Mouse (Mus musculus) ZHBTc4 (cell line): ENCODE data around the gene Pigb.

Experiments used
- DNase-seq: peaks from one replicate; pipeline ENCODE4 v3.0.0-alpha.2; 2011; ENCODE audit warnings: low read depth, low spot score

The Pigb gene

DNA sequence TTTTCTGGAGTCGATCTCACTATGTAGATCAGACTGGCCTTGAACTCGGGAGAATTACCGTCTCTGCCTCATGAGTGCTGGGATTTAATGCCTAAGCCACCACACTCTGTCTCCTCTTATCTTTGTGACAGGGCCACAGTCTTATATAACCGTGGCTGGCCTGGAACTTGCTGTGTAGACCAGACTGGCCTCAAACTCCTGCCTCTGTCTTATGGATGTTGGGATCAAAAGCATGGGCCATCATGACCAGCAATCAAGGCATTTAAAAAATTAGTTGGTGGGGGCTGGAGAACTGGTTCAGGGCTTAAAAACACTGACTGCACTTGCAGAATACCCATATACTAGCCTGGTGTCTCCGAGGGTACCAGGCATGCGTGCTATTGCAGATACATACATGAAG lies at the start of gene Pigb:
Gene Pigb, minus strand, starts transcription at position 299 of the 400 bp plus-strand sequence.
- DNase-seq, result no peak

DNA sequence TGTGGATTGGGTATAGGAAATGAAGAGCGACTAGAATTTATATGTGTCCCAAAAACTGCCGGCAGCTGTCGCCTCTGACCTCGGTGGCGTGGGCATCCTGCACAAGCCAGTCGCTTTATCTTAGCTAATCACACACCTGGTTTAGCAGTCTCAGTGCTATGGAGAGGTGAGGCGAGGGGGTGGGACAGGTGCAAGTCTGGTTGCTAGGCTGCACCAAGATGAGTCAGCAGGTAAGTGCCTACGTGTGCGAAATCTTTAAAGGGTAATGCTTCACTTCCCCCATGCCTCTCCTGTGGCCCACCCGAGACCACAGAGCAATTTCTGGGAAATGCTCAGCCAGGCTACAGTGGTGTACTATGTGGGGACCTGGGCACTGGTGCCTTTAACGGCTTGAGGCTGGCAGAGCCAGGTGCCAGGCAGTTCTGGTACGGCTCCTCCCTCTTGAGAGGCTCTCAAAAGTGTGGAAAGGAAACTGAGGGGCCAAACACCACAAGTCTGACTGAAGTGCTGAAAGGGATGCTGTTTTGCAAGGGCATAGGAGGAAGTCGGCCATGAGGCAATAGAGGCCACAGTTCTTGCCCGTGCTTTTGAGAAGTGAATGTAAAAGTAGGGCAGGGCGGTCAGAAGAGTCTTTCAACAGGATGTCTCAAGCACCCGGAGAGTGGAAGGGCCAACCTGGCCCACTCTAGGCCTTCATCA lies 49.2 kb upstream of the Pigb start:
- DNase-seq, result no peak

DNA sequence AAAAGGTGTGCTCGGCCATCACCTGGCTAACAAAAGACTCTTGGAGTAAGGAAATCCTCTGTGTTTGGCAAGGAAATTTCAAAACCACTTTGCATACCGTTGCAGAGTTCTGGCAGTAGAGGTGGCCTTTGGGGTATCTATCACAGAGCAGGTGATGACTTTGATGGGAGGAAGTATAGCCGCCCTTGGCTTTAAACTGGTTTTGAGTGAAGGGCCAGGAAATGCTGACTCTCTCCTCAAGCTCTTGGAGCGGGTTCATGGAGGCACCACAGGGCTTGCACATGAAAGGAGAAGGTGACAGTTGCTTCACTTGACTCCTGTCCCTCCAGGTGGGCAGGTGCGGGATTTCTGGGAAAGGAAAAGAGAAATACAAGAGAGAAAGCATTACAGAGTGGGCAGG lies 47.4 kb upstream of the Pigb start:
- no peak for DNase-seq

DNA sequence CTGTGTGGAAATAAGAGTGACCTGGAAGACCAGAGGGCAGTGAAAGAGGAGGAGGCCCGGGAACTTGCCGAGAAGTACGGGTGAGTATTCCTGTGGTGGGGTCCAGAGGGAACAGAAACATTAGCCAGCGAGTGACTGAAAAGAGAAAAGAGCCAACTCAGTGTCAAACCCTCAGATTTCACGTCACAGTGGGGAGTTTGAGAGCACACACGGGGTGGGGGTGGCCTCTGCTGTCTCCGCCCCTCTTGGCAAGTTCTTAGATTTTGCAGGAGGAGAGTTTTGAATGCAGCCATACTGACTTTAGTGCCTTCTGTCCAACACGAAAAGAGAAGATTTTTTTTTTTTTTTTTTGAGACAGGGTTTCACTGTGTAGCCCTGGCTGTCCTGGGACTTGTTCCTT lies 46.9 kb upstream of the Pigb start:
- no peak for DNase-seq

DNA sequence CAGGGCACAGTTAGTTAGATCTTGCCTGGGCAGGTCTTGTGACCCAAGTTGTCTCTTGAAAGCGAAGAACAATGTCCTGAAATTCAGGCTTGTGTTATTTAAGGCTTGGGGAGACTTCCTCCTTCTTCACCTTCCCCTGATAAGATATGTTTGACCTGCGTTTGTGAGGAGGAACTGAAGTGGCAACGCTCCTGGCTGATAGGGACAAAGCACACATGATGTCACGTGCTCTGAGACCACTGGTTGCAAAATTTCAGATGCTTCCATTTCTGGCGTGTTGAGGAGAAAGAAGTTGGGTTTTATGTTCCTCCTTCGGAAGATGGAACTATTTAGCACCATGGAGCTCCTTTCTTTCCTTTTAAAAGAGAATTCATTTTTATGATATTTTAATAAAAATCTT lies 45.7 kb upstream of the Pigb start:
- no peak for DNase-seq

DNA sequence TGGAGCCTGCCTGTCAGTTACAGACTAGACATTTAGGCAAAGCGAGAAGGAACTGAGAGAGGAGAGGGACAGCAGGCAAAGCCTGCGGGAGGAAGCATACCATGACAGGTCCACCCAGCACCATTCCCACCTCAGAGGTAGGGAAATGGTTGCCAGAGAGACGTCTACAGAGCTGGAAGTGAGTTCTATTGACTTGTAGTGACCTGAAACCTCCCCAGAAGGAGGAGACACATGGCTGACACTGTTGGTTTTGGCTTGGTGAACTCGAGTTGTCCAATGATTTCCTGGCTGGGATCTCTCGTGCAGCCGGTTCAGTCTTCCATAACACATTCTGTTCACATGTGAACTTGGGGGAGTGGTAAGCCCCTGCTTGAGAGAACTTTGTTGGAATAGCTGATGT lies 43.8 kb upstream of the Pigb start:
- no peak for DNase-seq

DNA sequence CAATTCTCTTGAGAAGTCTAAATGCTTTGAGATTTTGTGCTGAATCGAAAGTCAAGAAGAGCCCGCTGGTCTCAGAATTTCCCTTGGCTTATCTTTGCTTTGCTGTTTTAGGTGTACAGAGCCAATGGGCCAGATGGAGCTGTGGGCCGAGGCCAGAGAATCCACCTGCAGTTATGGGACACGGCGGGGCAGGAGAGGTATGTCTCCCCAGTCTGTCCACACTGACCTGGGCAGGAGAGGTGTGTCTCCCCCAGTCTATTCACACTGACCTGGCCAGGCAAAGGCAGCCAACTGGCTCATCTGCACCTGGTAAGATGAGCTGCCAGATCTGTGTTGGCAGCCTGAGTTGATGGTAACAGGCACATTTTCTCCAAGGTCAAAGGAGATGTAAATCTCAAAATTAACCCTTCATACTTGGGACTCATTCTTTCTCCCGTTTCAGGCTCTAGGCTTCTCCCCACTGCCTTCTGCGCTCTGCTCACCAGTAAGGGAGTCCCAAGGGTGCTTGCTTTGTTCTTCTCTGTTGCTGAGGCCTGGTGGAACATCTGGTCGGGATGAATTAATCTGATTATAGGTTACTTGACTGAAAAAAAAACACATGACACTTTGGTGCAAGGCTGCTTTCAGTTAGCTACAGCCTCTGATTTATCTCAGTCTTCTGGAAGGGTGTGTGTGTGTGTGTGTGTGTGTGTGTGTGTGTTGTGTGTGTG lies 42.3 kb upstream of the Pigb start:
- no peak for DNase-seq

DNA sequence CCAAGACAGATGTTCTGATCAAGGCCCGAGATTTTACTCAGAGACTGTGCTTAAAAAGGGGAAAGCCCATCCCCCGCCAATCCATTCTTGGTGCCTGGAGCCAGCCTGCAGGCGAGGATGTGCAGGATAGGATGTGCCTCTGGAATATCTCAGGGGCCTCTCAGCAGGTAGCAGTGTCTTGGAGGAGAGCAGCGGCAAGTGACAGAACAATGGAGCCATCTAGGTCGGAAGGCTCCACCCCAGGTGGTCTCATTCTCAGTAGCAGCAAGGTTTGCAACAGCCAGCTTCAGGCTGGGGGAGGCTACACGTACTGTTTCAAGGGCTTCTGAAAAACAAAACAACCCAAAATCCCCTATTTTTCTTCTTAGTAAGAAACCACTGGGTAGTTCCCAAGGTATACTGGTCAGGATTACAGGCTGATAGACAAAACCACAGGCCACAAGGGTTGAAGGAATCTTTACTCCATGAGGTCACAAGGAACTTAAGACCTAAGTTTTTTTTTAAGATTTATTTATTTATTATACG lies 39.7 kb upstream of the Pigb start:
- peak; percentile 93 for DNase-seq

DNA sequence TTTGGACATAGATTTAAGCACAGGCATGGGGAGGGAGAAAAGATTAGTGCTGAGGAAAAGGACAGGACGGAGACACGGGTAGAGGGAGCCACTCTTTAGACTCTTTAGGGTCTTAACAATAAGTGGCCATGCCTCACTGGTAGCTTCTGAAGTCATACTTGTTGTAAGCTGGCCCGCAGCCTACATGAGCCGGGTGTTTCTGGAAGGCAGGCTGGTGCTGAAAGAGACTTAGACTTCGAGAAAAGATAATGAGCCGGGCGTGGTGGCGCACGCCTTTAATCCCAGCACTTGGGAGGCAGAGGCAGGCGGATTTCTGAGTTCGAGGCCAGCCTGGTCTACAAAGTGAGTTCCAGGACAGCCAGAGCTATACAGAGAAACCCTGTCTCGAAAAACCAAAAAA lies 39.2 kb upstream of the Pigb start:
- DNase-seq, result peak; percentile 61

DNA sequence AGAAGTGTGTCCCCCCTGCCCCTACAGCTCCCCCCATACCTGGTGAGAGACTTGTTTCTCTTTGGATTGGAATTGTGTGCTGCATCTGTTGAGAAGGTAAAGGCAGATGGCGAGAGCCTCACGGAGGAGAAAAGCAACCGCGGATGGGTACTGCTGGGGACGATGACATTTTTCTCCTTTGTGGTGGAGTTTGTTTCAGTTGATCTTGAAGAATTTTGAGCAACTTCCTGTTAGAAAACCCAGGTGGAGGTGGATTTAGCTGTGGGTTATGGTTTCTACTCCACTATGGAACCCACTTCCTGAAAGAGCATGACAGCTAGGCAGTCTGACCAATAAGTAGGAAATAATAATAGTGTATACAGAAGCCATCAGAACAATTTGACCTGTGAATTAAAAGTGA lies 33.0 kb upstream of the Pigb start:
- no peak for DNase-seq

DNA sequence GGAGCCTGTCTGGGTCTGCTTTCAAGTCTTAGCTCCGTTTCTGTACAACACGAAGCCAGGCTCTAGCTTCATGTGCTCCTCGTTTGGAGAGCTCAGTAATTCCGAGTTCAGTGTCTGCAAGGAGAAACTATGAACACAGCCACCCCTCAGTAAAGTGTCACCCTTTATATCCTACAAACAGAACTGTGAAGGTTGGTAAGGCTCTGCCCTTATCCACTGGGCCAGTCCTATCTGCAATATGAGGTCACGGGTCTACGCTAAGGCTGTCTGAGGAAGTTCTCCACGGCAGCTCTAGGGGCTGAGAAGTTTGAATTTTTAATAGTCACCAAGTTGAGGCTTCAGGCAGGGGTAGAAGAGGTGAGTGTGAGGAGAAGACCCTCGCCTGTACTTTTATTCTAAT lies 32.2 kb upstream of the Pigb start:
- no peak for DNase-seq

DNA sequence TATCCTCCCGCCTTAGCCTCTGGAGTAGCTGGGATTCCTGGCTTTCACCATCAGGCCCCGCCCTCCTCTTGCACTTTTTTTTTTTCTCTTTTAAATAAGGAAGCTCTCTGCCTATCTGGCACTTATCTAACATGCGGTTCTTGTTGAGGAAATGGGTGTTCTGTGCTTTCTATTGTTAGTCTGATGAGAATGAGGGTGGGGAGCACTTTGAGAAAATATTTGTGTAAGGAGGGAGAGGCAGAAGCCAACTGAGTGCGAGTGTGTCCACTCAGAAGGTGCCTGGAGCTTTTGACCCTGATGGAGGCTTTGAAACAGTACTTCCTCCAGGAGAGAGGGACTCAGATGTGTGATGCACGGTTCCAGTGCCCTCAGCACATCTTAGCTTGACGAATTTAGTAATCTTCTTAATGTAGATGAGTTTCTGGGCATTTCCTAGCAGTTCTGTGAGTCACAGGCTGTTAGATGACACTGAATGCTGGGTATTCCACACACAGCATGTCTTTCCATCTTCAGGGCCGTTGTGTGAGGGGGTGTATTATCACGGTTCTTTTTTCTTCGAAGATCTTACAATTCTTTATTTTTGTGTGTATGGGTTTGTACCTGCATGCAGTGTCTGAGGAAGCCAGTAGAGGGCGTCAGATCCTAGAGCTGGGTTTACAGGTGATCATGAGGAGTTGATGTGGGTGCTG lies 30.9 kb upstream of the Pigb start:
- DNase-seq, result peak; percentile 88

DNA sequence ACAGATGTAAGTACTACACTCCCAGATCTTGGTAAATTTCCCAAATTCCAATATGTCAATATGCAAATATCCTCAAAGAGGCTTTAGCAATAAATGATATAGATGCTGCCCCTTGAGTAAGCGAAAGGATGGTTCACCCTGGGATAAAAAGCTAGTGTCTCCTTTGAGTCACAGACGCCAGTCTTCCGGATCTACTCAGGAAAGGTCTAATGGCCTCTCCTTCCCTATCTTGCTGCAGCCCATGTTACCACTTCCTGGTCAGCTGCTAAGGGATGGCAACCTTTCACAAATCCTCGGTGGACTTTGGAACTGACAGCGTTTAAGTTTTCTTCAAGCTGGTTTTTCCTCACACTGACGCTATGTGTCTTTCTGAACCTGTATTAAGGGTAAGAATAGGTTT lies 28.5 kb upstream of the Pigb start:
- DNase-seq, result no peak

DNA sequence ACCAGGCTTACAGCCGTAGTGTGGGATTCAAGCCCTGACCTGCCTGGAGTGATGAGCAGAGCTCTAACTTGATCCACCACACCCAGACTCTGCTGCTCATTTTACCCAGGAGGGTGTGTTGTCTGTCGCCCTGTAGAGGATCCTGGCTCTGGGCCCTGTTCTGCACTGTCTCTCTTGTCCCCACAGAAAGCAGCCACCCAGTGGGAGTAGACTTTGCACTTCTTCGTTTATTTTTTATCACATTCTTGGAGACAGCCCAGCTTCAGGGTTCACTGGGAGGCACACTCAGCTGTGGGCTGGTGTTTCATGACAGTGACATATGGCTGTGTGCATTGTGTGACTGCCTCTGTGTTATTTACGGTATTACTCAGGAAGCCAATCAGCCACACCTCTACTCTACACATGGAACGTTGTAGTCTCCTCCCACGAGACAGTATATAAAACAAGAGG lies 28.1 kb upstream of the Pigb start:
- DNase-seq, result no peak

DNA sequence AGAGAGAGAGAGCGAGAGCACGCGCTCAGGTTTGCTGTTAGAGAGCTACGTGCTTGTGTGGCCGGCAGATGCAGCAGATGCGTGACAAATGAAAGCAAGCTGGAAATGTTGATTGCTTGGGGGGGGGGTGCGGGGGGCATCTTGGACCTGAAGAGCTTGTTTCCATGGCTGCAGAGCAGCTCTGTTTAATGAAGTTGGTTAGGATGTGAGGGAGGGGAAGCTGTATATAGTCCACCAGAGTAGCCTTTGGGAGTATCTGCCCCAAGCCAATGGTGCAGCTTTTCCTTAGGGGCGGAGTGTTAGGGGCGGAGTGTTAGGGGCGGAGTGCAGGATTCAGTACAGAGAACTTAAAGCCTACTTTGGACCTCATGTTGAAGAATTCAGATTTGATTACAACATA lies 26.9 kb upstream of the Pigb start:
- peak; percentile 57 for DNase-seq

DNA sequence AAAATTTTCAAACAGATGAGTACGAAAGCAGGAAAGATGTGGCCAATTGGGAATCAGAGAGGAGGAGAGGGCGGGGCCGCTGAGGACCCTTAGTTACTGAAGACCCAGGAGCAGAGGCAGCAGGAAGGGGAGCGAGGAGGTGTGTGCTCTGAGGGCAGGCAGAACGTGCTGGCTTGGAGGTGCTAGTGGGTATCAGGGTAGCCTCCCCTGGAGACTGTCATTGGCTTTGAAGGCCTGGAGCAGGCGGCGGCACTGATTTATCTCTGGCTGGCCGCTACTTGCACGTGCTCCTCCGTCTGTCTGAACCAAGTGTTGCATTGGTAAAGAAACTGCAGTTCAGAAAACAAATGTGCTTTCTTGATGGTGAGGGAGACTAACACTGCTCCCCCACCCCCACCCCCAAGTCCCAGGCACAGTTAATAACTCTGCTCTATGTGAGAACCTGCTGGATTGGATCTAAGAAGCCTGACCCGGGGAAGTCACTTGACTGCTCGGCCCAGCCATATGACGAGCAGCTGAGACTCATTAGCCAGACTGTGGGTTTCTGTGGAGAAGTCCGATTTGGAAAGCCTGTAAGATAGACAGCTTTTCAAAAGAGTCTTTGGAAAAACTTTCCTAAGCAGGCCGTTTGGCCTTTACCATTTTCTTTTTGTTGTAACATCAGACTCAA lies 23.6 kb upstream of the Pigb start:
- DNase-seq, result no peak

DNA sequence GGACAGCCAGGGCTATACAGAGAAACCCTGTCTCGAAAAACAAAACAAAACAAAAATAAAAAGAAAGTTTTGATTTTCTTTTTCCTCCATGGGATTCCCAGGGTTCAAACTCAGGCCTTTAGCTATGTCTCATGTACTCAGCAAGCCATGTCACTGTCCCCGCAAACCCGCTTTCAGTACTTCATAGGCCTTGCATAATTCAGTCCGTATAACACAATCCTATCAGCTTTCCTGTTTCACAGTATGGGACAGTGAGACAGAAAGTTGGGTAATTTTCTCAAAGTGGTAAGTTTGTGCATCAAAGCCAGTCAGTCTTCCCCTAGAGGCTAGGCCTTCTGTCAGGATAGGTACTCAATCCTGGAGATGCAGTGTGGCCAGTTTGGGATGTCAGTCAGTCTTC lies 19.0 kb upstream of the Pigb start:
- no peak for DNase-seq

DNA sequence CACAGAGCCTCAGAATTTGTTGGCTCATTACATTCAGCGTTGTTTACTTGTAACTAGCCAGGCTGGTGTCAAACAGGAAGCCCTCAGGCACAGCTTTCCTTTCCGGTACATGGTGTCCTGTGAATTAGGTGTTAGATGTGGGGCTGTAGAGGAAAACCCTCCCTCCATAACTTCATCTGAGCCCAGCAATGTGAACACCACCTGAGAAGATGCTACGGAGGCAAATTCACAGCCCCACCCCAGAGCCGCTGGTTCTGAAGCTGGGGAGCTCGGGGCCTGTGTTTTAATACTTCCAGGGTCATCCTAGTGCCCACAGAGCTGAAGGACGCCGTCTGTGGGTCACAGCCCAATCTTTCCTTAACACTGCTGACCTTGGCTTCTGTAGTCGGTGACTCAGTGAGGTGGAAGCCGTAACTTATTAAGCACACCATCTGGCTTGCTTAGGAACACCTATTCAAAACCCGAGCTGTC lies 15.3 kb upstream of the Pigb start:
- no peak for DNase-seq

DNA sequence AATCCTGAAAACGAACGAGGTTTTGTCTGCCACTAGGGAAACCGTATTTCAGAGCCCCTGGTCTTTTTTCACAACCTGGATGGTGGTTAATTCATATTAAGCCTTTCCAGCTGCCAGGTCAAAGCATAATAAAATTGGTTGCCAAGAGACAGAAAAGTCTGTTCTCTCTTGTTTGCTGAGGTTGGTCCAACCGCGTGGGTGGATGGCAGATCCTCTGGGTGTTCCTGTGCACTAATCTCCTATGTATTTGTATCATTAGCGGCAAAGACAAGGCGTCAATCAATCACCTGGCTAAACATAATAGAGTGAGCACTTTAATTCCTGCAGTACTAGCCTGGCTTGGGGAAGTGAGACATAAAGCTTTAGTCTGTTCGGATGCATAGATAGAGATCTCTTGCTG lies 10.4 kb upstream of the Pigb start:
- no peak for DNase-seq

DNA sequence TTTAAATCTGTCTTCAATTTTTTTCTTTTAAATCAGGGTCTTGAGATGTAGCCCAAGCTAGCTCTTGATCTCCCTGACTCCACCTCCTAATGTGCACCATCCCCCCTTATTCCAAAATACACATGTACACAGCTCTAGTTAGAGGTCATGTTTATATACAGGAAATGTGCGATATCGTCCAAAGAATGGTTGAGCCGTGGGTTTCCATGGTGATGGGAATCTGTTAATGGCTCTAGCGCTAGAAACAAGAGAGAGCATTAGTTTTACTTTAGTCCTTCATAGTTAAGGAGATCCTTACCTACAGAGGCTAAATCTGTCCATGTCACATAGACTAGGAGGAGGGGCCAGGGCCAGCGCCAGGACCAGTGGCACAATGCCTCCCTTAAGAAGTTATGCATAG lies 9.7 kb upstream of the Pigb start:
- DNase-seq, result peak; percentile 69

DNA sequence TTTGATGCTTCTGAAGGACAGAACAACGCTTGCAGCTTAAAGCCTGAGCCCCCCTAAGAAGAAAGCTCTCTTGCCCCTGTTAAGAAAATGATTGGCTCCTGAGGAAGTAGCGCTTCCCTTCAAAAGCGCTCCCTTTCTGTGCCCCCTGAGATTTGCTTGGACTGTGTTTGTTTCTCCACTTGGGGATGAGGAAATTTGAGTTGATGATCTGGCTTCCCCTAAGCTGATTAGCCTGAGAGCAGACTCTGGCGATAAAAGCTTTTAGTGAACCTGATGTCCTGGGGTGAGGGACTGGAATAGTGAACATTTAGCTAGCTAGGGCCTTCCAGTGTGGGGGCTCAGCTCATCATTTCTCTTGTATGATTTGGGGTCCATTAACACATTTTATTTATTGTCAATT lies 8.7 kb upstream of the Pigb start:
- DNase-seq, result no peak

DNA sequence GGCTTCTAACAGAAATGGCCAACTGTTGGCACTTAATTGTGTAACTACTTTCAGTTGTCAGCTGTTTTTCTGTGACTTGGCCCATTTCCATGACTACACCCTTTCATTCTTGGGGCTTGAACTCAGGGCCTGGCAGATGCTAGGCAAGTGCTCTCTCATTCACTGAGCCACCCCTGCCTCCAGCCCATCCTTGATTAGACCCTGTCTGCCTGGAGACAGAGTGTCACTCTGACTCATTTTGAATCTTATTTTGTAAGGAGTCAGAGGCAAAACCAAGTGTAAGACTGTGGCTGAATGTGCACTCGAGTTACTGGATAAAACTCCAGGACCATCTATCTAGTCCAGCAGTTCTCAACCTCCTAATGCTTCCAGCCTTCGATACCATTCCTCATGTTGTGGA lies 7.7 kb upstream of the Pigb start:
- no peak for DNase-seq
